Mouse (Mus musculus): ENCODE results near the gene Bud23.
"Not testable (repeated sequence)": the region's sequence is repeated elsewhere in the genome, so short reads cannot be mapped to it uniquely, and the experiment has no call there.

Gene Bud23

GRCm38 (mm10) chr5:135070448-135070847, 5.7 kb upstream of the Bud23 start:
- no peak for DNase-seq (ENCODE audit: low read depth)

GRCm38 (mm10) chr5:135066008-135066407, 1.2 kb upstream of the Bud23 start:
- DNase-seq (ENCODE audit: low read depth) = no peak

- DNase-seq (ENCODE audit: low read depth) = no peak
Observed at GRCm38 (mm10) chr5:135064382-135064766, 385 bp downstream of the Bud23 start.

GRCm38 (mm10) chr5:135063629-135064381, 954 bp downstream of the Bud23 start, which contains the start of gene Dnajc30:
Gene Dnajc30 (plus strand): TSS chr5:135064202.
- peak; percentile 96 for DNase-seq (ENCODE audit: low read depth)

- no peak for DNase-seq (ENCODE audit: low read depth)
Observed at GRCm38 (mm10) chr5:135053356-135053755, 11.4 kb downstream of the Bud23 start.

- not testable (repeated sequence) for DNase-seq (ENCODE audit: low read depth)
Observed at GRCm38 (mm10) chr5:135049268-135049667, 15.5 kb downstream of the Bud23 start.

GRCm38 (mm10) chr5:135048539-135048938, 16.2 kb downstream of the Bud23 start:
- no peak for DNase-seq (ENCODE audit: low read depth)

- no peak for DNase-seq (ENCODE audit: low read depth)
Observed at GRCm38 (mm10) chr5:135044575-135044974, 20.2 kb downstream of the Bud23 start.

- no peak for DNase-seq (ENCODE audit: low read depth)
Observed at GRCm38 (mm10) chr5:135042105-135042788, 22.5 kb downstream of the Bud23 start.

GRCm38 (mm10) chr5:135040777-135041176, 24.0 kb downstream of the Bud23 start:
- DNase-seq (ENCODE audit: low read depth) = no peak

GRCm38 (mm10) chr5:135040059-135040458, 24.7 kb downstream of the Bud23 start:
- DNase-seq (ENCODE audit: low read depth) = no peak

- DNase-seq (ENCODE audit: low read depth) = no peak
Observed at GRCm38 (mm10) chr5:135039541-135039940, 25.2 kb downstream of the Bud23 start.

- no peak for DNase-seq (ENCODE audit: low read depth)
Observed at GRCm38 (mm10) chr5:135037946-135038345, 26.8 kb downstream of the Bud23 start.

GRCm38 (mm10) chr5:135035608-135036359, 29.0 kb downstream of the Bud23 start:
- no peak for DNase-seq (ENCODE audit: low read depth)

- no peak for DNase-seq (ENCODE audit: low read depth)
Observed at GRCm38 (mm10) chr5:135034593-135034992, 30.2 kb downstream of the Bud23 start.

- DNase-seq (ENCODE audit: low read depth) = no peak
Observed at GRCm38 (mm10) chr5:135032581-135032980, 32.2 kb downstream of the Bud23 start.

GRCm38 (mm10) chr5:135029007-135029854, 35.5 kb downstream of the Bud23 start:
- DNase-seq (ENCODE audit: low read depth) = no peak

- DNase-seq (ENCODE audit: low read depth) = no peak
Observed at GRCm38 (mm10) chr5:135025899-135026298, 38.9 kb downstream of the Bud23 start.

GRCm38 (mm10) chr5:135024665-135025224, 40.0 kb downstream of the Bud23 start:
- no peak for DNase-seq (ENCODE audit: low read depth)

GRCm38 (mm10) chr5:135023344-135024173, 41.2 kb downstream of the Bud23 start, which contains the start of gene Stx1a:
Gene Stx1a (plus strand): TSS chr5:135023482.
- DNase-seq (ENCODE audit: low read depth) = peak; percentile 87

Data from c-Kit-positive CD71-negative TER-119-negative erythroid progenitor cells, embryonic 14.5 days (primary cell).